Mouse (Mus musculus): ENCODE measurements around the gene Trex1.

Gene Trex1

GRCm38 (mm10) chr9:109055271-109056030, 4.1 kb downstream of the Trex1 start:
- in situ Hi-C loops (cut with MboI; ENCODE audit: low pct_unique_long_range_greater_than_20kb in 1 of 2, low sequenced_read_pairs in 2 of 2, unreplicated experiment in 1 of 2): loop anchor here in 1 of 2 experiments (10.0 kb wide), 1 partner anchor 51 kb away; no protein-coding TSS in a partner anchor

- in situ Hi-C loops (cut with MboI; ENCODE audit: low pct_unique_long_range_greater_than_20kb in 1 of 2, low sequenced_read_pairs in 2 of 2, unreplicated experiment in 1 of 2): loop anchor here in 1 of 2 experiments (10.0 kb wide), 1 partner anchor 50 kb away; no protein-coding TSS in a partner anchor
These were observed 4.8 kb downstream of the Trex1 start for GRCm38 (mm10) chr9:109054712-109055111.

DNA sequence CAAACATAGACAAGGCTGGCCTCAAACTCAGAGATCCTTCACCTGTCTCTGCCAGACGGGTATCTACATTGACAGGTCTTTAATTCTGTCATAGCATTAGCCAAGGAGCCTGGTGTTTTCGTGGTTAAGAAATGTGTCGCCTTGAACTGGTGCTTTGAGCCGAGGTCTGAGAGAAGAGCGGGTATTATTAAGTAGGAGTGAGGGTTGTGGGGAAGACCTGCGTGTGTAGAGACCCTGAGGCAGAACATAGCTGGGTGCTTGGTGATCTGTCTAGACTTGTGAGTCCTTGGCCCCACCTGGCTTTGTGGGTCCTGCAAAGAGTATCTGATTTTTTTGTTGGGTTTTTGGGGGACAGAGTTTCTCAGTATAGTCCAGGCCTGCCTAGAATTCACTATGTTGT, 5.7 kb downstream of the Trex1 start:
- in situ Hi-C loops (cut with MboI; ENCODE audit: low pct_unique_long_range_greater_than_20kb in 1 of 2, low sequenced_read_pairs in 2 of 2, unreplicated experiment in 1 of 2): loop anchor here in 1 of 2 experiments (10.0 kb wide), 1 partner anchor 49 kb away; no protein-coding TSS in a partner anchor

- in situ Hi-C loops (cut with MboI; ENCODE audit: low pct_unique_long_range_greater_than_20kb in 1 of 2, low sequenced_read_pairs in 2 of 2, unreplicated experiment in 1 of 2): loop anchor here in 1 of 2 experiments (10.0 kb wide), 1 partner anchor 49 kb away; no protein-coding TSS in a partner anchor
These were observed 6.2 kb downstream of the Trex1 start for GRCm38 (mm10) chr9:109053366-109053765.

GRCm38 (mm10) chr9:109052490-109053260, 6.9 kb downstream of the Trex1 start:
- in situ Hi-C loops (cut with MboI; ENCODE audit: low pct_unique_long_range_greater_than_20kb in 1 of 2, low sequenced_read_pairs in 2 of 2, unreplicated experiment in 1 of 2): loop anchor here in 1 of 2 experiments (10.0 kb wide), 1 partner anchor 48 kb away; no protein-coding TSS in a partner anchor

GRCm38 (mm10) chr9:109051651-109052489, 7.7 kb downstream of the Trex1 start:
- in situ Hi-C loops (cut with MboI; ENCODE audit: low pct_unique_long_range_greater_than_20kb in 1 of 2, low sequenced_read_pairs in 2 of 2, unreplicated experiment in 1 of 2): loop anchor here in 1 of 2 experiments (10.0 kb wide), 1 partner anchor 47 kb away; no protein-coding TSS in a partner anchor

DNA sequence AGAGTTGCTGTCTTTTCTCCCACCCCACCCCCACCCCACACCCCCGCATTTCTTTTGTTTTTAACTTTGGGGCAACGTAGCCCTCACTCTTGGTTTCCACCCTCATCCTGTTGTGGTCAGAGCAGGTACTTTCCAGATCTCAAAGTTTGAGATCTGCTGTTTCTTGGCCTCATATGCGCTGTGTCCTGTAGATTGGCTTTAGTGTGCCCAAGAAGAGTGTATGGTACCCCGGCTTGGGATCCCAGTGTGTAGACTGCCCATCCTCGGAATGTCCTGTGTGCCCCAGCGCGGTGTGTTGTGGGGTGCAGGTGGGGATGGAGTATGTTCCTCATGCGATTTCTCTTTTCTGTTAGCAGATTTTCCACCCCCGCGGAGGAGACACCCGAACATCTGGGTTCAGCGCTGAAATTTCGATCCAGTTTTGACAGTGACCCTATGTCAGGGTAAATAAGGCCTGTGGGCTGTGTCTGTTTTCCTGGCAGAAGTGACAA, 8.5 kb downstream of the Trex1 start:
- in situ Hi-C loops (cut with MboI; ENCODE audit: low pct_unique_long_range_greater_than_20kb in 1 of 2, low sequenced_read_pairs in 2 of 2, unreplicated experiment in 1 of 2): loop anchor here in 1 of 2 experiments (10.0 kb wide), 1 partner anchor 46 kb away; no protein-coding TSS in a partner anchor

GRCm38 (mm10) chr9:109050674-109050997, 8.9 kb downstream of the Trex1 start:
- in situ Hi-C loops (cut with MboI; ENCODE audit: low pct_unique_long_range_greater_than_20kb in 1 of 2, low sequenced_read_pairs in 2 of 2, unreplicated experiment in 1 of 2): loop anchor here in 1 of 2 experiments (10.0 kb wide), 1 partner anchor 46 kb away; no protein-coding TSS in a partner anchor

- in situ Hi-C loops (cut with MboI; ENCODE audit: low pct_unique_long_range_greater_than_20kb in 1 of 2, low sequenced_read_pairs in 2 of 2, unreplicated experiment in 1 of 2): loop anchor here (5.0 to 10.0 kb wide), 2 partner anchors 38 to 45 kb away; no protein-coding TSS in a partner anchor
These were observed 9.4 kb downstream of the Trex1 start for GRCm38 (mm10) chr9:109049996-109050673.

- in situ Hi-C loops (cut with MboI; ENCODE audit: low pct_unique_long_range_greater_than_20kb in 1 of 2, low sequenced_read_pairs in 2 of 2, unreplicated experiment in 1 of 2): loop anchor here in 1 of 2 experiments (5.0 kb wide), 1 partner anchor 37 kb away; no protein-coding TSS in a partner anchor
These were observed 10.2 kb downstream of the Trex1 start for GRCm38 (mm10) chr9:109049316-109049715.

DNA sequence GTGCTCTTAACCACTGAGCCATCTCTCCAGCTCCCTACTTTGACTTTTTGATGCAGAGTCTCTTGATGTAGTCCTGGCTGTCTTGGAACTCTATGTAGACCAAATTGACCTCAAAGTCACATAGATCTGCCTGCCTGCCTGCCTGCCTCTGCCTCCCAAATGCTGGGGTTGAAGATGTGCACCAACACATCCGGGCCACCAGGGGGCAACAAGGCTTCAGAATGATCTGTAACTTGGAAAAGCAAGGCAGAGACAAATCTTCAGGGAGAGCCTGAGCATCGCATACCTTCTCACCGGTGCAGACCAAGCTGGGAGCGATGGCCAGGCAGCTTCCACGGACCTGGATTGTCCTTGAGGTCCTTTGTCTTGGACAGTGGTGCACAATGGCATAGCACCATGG, 13.2 kb downstream of the Trex1 start:
- in situ Hi-C loops (cut with MboI; ENCODE audit: low pct_unique_long_range_greater_than_20kb in 1 of 2, low sequenced_read_pairs in 2 of 2, unreplicated experiment in 1 of 2): loop anchor here in 1 of 2 experiments (5.0 kb wide), 1 partner anchor 34 kb away; no protein-coding TSS in a partner anchor

GRCm38 (mm10) chr9:109041351-109041750, 18.2 kb downstream of the Trex1 start:
- in situ Hi-C loops (cut with MboI; ENCODE audit: low pct_unique_long_range_greater_than_20kb in 1 of 2, low sequenced_read_pairs in 2 of 2, unreplicated experiment in 1 of 2): no loop called here

- in situ Hi-C loops (cut with MboI; ENCODE audit: low pct_unique_long_range_greater_than_20kb in 1 of 2, low sequenced_read_pairs in 2 of 2, unreplicated experiment in 1 of 2): no loop called here
These were observed 18.6 kb downstream of the Trex1 start for GRCm38 (mm10) chr9:109040906-109041305.

- in situ Hi-C loops (cut with MboI; ENCODE audit: low pct_unique_long_range_greater_than_20kb in 1 of 2, low sequenced_read_pairs in 2 of 2, unreplicated experiment in 1 of 2): no loop called here
These were observed 19.3 kb downstream of the Trex1 start for GRCm38 (mm10) chr9:109040216-109040615.

- in situ Hi-C loops (cut with MboI; ENCODE audit: low pct_unique_long_range_greater_than_20kb in 1 of 2, low sequenced_read_pairs in 2 of 2, unreplicated experiment in 1 of 2): no loop called here
These were observed 19.9 kb downstream of the Trex1 start for GRCm38 (mm10) chr9:109039681-109040080.

DNA sequence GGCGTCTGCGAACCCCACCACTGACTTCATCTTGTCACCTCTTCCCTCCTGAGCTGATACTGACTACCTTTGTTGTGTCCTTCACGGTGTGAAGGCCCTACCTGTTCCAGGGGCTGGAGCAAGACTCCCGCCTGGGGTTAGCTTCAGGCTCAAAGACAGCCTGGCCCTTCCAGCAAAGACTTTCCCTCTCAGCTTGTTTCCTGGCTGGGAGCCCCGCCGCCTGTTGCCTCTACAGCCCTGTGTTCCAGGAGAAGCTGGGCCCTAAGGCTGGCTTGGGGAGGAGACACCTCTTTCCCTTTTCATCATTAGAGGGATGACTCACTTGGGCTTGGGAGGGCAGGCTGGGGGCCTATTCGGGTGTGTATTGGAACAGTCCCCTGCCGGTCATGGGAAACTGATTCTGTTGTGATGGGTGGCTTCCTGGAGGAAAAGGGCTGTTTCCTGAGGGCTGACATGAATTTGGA, 20.6 kb downstream of the Trex1 start:
- in situ Hi-C loops (cut with MboI; ENCODE audit: low pct_unique_long_range_greater_than_20kb in 1 of 2, low sequenced_read_pairs in 2 of 2, unreplicated experiment in 1 of 2): no loop called here

Measured in mouse embryonic stem cell (cell line).